Mouse (Mus musculus) C3H10T1/2 (cell line): Measurements from ENCODE around the gene Socs1. TPM values are rescaled to one million over a fixed set of nuclear protein-coding genes. Genes with fewer than 3 reads are reported as not detected.

Experiments
- polyA plus RNA-seq, 2 experiments: library from polyadenylated mRNA; unstranded; fragments of >200 nt; fragmentation: generic; extraction: Trizol; gene quantifications; one replicate each; pipeline ENCODE4 v1.2.1; 2012; ENCODE audit warnings: missing spikeins in 2 of 2

Gene Socs1
- polyA plus RNA-seq: 1 to 10 TPM; 7.2 to 7.5 TPM

DNA sequence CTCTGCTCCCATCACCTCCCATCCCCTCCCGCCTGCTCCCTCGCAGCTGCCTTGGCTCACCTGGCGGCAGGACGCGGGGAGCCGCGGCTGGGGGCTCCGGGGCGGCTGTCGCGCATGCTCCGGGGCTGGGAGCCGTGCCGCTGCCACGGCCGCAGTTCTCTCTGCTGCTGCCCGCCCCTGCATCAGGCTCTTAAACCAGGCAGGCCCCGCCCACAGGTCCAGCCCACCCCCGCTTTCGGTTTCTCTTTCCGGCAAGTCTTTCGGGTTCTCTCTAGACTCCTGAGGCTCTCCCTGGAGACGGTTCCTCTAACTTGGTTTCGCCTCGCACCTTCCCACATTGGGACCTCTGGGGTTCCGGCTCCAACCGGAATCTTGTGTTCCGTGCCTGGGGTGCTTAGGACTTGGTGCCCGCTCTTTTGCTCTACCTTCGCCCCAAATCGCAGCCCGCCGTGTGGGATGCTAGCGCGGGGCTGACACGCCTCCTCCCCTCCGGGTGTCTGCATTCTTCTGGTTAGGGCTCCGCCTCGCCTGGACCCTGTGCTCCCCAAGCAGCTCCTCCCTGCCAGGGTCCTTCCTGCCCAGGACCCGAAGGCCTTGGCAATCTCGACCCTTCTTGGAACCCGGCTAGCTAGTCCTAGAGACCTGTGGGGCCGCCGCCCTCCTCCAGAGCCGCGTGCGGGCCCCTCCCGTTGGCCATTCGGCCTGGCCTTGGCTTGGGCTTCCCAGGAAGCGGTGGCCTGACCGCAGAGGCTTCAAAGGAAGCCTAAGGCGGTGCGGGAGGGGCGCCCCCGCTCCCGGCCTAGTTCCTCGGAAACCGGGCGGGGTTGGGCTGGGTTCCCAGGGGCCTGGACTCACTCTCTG is at the start of gene Socs1:
Socs1 (minus strand) TSS at position 166 of the 861 bp plus-strand sequence.

DNA sequence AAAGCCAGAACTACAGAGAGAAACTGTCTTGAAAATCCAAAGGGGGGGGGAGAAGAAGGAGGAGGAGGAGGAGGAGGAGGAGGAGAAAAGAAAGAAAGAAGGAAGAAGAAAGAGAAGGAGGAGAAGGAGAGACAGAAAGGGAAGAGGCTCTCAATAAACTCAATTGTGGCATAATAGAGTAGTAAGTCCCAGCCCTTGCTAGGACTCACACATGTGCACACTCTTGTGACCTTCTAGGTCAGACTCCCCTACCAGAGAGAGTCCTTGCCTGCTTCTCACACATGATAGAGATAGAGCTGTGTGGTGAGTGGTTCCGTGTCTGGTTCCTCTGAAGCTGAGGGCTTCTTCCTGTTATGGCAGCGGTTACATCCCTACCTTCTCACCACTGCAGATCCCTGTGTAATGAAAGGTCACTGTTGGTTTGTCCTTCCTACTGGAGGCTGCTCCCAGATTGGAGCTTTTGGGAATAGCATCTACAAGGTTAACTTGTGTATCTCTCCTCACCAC is 27.6 kb upstream of the Socs1 start, which contains the start of gene Gm11172:
Gm11172 (plus strand) TSS at position 51 of the 507 bp plus-strand sequence.

DNA sequence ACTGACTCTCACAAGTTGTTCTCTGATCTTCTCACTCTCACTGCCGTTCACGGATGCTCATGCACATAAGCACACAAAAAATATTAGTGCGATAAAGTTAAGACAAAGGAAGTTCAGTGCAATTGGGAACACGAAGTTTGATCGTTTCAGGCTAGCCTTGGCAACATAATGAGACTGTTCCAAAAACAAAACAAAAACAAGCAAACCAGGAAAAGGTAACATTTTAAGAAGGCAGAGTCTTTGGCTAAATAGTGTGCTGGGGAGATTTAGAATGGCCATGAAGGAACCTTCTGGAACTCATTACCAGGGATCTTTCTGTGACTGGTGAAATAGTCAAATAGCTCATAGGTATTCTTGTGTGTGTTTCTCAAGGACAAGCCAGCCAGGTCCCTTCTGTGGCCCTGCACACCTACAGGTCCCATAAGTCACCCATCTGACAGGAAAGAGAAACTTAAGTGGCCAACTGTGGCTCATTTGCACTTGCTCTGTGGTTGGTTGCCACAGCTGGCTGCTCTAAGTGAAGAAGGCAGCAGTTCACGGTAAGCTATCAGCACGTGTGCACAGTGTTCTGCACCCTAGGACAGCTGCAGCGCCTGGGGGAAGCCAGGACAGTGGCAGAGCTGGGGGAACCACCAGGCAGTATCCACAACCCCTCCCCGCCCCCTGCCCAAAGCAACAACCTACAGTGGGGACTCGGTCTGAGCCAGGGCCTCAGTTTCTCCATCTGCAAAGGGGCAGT is 20.6 kb upstream of the Socs1 start, which contains the start of gene Prm1:
Prm1 (minus strand) TSS at position 51 of the 739 bp plus-strand sequence.

DNA sequence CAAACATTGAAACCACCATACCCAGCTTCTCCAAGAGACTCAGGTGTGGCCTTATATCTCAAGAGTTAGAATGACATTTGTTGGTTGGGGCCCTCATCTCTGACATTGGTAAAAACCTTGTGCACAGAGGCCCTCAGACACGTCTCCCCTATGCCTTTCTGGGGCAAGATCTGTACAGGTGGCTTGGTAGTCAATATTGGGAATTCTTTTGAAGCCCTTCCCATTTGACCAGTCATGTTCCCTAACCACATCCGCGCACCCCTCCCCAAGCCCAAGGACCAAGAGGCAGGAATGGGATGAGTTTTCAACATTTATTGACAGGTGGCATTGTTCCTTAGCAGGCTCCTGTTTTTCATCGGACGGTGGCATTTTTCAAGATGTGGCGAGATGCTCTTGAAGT is 10.7 kb upstream of the Socs1 start, which contains the start of gene Prm2:
Prm2 (minus strand) TSS at position 101 of the 400 bp plus-strand sequence.

DNA sequence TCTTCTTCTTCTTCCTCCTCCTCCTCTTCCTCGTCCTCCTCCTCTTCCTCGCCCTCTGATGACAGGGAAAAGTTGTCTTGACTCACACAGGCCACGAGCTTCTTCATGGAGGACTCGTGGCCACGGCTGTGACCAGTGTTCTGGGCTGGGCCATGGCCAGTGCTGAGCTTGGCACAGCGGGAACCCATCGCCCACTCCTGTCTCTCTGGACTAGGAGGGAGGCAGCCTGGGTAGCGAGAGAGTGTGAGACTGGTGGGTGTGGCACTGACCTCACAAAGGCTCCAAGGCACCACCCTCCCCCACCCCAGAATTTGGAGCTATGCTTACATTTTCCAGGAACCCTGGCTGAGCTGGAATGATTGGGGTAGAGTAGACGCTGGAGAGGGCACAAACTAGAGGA is 5.4 kb upstream of the Socs1 start, which contains the start of gene Prm3:
Prm3 (minus strand) TSS at position 213 of the 400 bp plus-strand sequence.

DNA sequence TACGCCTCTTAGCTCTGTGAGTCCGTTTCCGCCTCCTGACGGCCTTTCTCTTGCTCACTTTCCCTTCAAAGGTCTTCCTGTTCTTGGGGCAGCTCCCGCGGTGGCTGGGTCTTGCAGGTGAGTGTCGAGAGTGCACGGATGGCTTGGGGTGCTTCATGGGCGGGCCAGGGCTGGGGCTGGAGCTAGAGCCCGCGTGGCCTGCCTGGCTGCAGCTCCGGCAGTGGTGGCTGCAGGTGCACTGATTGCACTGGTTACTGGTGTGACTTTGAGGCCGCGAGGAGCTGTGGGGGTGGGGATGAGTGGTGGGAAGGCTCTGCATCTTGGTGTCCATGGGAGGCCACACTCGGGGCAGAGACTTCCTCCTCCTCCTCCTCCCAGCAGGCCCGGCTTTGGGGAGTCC is 2.9 kb upstream of the Socs1 start, which contains the start of gene Tnp2:
Tnp2 (minus strand) TSS at position 390 of the 400 bp plus-strand sequence.

Other genes starting within 250 kb of the Socs1 start
- 10 to 100 TPM; 14.9 to 43.5 TPM for gene Dexi, start 242.5 kb downstream of the Socs1 start, polyA plus RNA-seq
- 10 to 100 TPM in 1 of 2 experiments, 1 to 10 TPM in 1; 3.3 to 11.1 TPM for gene Clec16a, start 240.2 kb downstream of the Socs1 start, polyA plus RNA-seq
- not detected for gene Tnp2, start 3.1 kb upstream of the Socs1 start, polyA plus RNA-seq
- gene Prm3, start 5.4 kb upstream of the Socs1 start, polyA plus RNA-seq: not detected
- gene Prm2, start 10.6 kb upstream of the Socs1 start, polyA plus RNA-seq: not detected
- not detected for gene Prm1, start 20.3 kb upstream of the Socs1 start, polyA plus RNA-seq
- gene Gm11172, start 27.4 kb upstream of the Socs1 start, polyA plus RNA-seq: not detected
- gene Rmi2, start 49.5 kb upstream of the Socs1 start, polyA plus RNA-seq: 1 to 10 TPM; 2.4 to 7.2 TPM